In the genomic region with DNA sequence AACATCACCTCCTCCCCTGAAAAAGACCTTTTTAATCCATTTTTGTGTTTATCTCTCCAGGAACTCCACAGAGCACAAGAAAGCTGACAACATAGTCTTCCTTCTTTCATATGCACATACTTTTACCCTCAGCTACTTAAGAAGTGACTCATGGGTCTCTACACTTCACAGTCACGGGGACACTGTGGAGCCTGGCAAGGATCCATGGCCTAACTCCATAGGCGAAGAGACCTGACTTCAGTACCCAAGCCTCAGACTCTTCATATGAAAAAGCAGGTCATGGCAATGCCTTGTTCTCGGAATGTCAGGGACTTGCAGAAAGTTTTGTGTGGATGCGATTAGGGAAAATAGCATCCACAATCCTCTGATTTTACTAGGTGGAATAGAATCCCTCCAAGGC, we compare ENCODE assay signal across 12 mouse cellular contexts.
"Had no signal": no experiment of that assay in that cellular context is flagged by ENCODE, and none has a peak within 500 bp of the region (broad histone marks: within the 10 kb centered on the region; RNA-seq: fewer than 3 reads in every experiment).

No protein-coding gene starts in this region.

- H3K9ac ChIP-seq: limb, embryonic 13.5 days; liver, embryonic 15.5 days; midbrain, embryonic 13.5 days had no signal

- DNase-seq: kidney, adult 18-20 months; kidney, postnatal 10 days; kidney, postnatal 4 days; left cerebral cortex, postnatal 4 days; lung, adult 2 months; lung, postnatal 36 days; right cerebral cortex, postnatal 14 days; thymus, postnatal 14 days had no signal

- H3K27ac ChIP-seq: layer of hippocampus, adult 2 months; limb, embryonic 13.5 days; liver, embryonic 15.5 days; midbrain, embryonic 13.5 days had no signal

- H3K4me1 ChIP-seq: limb, embryonic 13.5 days; liver, embryonic 15.5 days; midbrain, embryonic 13.5 days had no signal

- H3K4me2 ChIP-seq: limb, embryonic 13.5 days; liver, embryonic 15.5 days; midbrain, embryonic 13.5 days had no signal

- H3K4me3 ChIP-seq: layer of hippocampus, adult 2 months; limb, embryonic 13.5 days; liver, embryonic 15.5 days; midbrain, embryonic 13.5 days had no signal

- H3K9me3 ChIP-seq: limb, embryonic 13.5 days; liver, embryonic 15.5 days; midbrain, embryonic 13.5 days had no signal

- H3K27me3 ChIP-seq: limb, embryonic 13.5 days; liver, embryonic 15.5 days; midbrain, embryonic 13.5 days had no signal

- H3K36me3 ChIP-seq: limb, embryonic 13.5 days; liver, embryonic 15.5 days; midbrain, embryonic 13.5 days had no signal

- ATAC-seq: midbrain, embryonic 13.5 days had no signal
